Mouse (Mus musculus): ENCODE measurements around the gene Myl4.
"Not testable (repeated sequence)": the region's sequence is repeated elsewhere in the genome, so short reads cannot be mapped to it uniquely, and the experiment has no call there.

The Myl4 gene

DNA sequence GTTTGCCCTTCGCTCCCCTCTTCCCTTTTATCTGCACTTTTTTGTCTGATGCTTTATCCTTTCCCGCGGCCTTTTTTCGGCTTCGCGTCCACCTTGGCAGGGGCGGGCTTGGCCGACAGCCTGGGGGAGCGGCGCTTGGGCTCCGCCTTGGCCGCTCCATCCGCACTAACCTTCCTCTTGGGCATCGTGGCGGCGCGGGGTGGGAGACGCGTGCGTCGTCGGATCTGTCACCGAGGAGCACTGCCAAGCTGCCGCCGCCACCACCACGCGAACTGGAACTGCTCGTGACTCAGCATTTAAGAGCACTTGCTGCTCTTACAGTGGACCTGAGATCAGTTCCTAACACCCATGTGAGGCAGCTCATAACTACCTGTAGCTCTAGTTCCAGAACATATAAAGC is 20.9 kb downstream of the Myl4 start:
- not testable (repeated sequence) for DNase-seq (ENCODE audit: low spot score)

DNA sequence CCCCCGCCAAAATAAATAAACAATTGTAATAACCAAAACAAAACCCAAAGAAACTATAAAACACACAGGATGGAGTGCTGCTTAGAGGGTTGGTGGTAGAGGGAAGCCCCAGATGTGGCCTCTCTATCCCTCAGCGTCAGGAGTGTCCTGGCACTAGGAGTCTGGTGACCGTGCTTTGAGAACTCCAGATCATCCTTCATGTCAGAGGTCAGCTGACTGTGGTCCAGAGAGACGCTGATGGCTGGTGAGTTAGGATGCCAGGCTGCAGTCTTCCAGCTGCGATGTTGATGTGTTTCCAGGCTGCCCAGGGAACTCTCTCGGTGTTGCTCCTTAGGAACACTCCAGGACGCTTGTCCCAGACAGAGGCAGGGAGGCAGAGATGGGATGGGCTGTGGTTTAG is 21.6 kb downstream of the Myl4 start:
- DNase-seq (ENCODE audit: low spot score), result no peak

- no peak for DNase-seq (ENCODE audit: low spot score)
These were observed 22.1 kb downstream of the Myl4 start for GRCm38 (mm10) chr11:104572566-104572965.

GRCm38 (mm10) chr11:104576772-104577612 is 26.5 kb downstream of the Myl4 start:
- no peak for DNase-seq (ENCODE audit: low spot score)

DNA sequence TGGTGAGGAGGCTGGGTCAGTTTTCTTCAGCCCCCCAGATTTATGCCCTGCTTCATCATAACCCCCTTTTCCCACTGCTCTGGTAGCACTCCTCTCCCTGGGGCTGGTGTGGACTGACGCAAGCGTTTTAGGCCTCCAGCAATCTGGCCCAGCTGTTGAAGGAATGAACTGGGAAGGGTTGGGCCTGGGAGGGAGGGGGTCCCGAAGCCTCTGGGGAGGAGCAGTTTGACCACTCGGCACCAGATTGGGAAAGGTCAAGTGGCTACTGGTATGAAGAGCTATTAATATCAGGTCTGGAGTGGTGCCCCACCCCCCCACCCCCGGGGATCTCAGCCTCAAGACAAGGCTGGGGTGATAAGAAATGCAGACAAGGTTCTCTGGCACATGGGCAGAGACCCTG is 27.6 kb downstream of the Myl4 start:
- DNase-seq (ENCODE audit: low spot score), result no peak

DNA sequence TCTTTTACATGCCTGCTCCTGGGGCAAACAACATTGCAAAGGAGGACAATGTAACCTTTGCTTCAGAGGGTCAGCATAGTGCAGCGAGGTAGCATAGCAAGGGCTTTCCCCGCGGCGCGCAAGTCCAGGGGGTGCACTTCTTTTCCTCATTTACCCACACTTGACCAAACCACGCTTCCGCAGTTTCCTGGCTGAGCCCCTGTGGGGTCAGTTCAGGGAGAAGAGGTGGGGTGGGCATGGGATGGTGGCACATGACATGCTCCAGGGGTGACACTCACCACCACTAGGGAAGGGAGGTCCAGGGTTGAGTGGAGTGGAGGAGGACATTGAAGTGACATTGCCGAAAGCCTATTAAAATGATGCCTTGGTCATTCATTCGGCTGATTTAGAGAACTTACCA is 28.6 kb downstream of the Myl4 start:
- no peak for DNase-seq (ENCODE audit: low spot score)

DNA sequence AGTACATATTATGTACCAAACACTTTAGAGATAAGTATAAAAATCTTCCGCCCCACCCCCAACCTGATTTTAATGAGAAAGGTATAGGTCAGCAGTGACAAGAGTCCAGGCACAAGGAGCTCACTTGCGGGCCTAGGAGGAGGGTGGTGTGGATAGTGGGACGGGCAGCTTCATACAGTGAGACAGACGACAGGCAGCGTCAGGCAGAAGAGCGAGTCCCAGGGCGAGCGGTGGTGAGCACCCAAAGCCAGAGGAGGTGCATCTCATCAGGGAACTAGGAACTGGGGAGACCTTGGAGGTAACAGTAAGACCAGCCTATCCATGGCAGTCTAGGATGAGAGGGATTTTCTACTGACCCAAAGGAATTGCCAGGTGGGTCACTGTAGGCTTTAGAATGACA is 29.1 kb downstream of the Myl4 start:
- no peak for DNase-seq (ENCODE audit: low spot score)

DNA sequence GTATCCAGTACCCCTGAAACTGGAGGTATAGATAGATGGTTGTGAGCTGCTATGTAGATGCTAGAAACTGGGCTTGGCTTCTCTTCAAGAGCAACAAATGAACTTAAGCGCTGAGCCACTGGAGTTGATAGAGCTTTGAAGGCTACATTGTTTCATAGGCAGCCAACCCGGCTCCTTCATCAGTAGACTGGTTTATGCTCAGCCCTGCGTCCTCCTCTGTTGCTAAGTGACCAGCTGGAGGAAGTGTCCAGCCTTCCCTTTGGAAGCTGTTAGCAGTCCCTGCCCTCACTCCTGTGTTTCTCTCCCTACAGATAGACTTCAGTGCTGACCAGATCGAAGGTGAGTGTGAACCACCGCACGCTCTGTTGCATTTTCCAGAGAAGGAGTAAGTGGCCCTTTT is 29.6 kb downstream of the Myl4 start:
- no peak for DNase-seq (ENCODE audit: low spot score)

DNA sequence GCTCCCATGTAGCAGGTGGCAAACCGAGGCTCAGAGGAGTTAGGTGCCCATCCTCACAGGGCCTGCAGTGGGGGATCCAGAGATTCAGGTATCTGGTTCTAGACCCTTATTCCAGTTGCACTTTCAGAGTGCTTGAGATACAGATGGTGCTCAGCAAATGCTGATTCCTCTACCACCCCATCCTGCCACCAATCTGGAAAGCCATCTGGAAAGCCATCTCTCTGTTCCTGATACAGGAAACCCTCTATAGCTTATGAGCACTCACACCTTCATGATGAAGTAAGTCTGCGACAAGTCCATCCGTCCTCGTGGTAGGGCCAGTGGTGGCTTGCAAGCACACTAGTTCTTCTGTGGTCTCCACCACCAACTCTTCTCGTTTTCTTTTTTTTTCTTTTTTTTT is 30.1 kb downstream of the Myl4 start:
- DNase-seq (ENCODE audit: low spot score), result no peak

DNA sequence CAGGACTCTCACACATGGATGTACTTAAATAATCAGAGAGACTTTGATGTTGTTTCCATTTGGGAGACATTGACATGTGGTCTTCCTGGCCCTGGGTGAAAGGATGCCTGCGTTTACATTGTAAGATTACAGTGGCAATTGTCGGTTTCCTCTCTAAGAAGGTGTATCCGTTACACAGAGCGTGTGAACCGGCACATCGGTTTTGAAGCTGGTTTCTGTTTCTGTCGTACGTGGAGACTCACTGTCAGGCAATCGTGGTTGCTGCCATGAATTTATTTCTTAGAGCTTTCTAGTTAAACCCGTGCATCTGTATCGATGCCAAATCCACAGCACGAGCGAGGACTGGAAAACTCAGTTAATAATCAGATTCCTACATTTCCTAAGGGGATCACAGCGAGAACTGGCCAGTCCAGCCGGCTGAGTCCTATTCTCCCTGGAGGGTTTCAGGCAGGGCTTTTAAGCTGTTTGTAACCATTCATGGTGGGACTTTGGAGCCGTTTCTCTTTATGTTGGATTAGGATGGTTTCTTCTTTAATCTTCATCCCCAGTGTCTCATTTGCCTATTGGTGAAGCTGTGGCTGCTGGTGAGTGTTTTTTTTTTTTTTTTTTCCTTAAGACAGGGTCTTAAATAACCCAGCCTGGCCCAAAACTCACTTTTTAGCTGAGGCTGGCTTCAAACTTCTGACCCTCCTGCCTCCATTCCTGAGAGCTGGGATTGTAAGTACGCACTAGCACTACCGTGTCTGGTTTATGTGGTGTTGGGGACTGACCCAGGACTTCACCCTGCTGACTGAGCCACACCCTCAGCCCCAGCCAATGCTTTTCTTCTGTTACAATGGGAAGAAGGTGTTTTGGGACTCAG is 31.2 kb downstream of the Myl4 start:
- peak; percentile 17 for DNase-seq (ENCODE audit: low spot score)

GRCm38 (mm10) chr11:104582308-104582606 is 31.8 kb downstream of the Myl4 start:
- DNase-seq (ENCODE audit: low spot score), result no peak

GRCm38 (mm10) chr11:104582630-104583364 is 32.3 kb downstream of the Myl4 start:
- no peak for DNase-seq (ENCODE audit: low spot score)

- DNase-seq (ENCODE audit: low spot score), result no peak
These were observed 35.0 kb downstream of the Myl4 start for GRCm38 (mm10) chr11:104585495-104585894.

GRCm38 (mm10) chr11:104587904-104588303 is 37.4 kb downstream of the Myl4 start:
- DNase-seq (ENCODE audit: low spot score), result no peak

DNA sequence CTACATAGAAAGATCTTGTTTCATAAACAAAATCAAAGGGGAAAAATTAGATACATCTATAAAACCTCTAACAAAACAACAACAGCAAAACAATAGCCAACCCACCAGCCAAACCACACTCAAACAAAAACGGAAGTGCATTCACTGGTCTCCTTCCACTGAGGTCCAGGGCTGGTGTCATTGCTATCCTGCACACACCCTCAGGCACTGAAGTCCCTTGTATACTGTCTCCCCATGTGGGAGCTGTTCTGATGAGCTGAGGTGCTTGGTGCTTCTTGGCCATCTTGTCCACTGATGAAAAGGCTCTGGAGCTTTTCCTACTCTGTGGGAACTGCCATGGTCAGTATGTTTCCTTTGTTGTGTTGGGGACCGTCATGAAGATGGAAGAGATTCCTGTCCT is 38.0 kb downstream of the Myl4 start:
- no peak for DNase-seq (ENCODE audit: low spot score)

DNA sequence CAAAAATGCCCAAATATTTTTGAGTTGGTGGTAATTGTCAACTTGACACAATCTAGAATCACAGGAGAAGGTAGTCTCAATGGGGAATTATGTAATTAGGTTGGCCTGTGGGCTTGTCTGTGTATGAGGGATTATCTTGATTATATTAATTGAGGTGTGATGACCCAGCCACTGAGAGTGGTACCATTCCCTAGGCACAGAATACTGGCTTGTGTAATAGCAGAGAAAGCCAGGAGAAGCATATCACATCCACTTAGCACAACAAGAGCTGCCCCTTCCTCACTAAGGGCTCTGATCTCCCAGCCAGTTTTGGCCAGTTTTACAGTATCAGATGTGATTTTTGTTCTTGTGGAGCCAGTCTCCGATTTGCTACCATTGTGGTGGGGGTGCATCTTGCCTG is 39.1 kb downstream of the Myl4 start:
- no peak for DNase-seq (ENCODE audit: low spot score)

GRCm38 (mm10) chr11:104590148-104590547 is 39.7 kb downstream of the Myl4 start:
- DNase-seq (ENCODE audit: low spot score), result peak; percentile 75

- peak; percentile 41 for DNase-seq (ENCODE audit: low spot score)
These were observed 41.8 kb downstream of the Myl4 start for GRCm38 (mm10) chr11:104592066-104592835.

- DNase-seq (ENCODE audit: low spot score), result no peak
These were observed 45.9 kb downstream of the Myl4 start for GRCm38 (mm10) chr11:104596365-104596764.

GRCm38 (mm10) chr11:104599265-104599945 is 48.9 kb downstream of the Myl4 start:
- no peak for DNase-seq (ENCODE audit: low spot score)

- DNase-seq (ENCODE audit: low spot score), result no peak
These were observed 50.2 kb downstream of the Myl4 start for GRCm38 (mm10) chr11:104600675-104601074.
